7 mouse cellular contexts compared by ENCODE assay signal in genomic region chr2:131561344-131561870, GRCm38 (mm10). TPM values are rescaled to one million over a fixed set of nuclear protein-coding genes. Genes with fewer than 3 reads are reported as not detected.
DNase-seq lines count a peak whose midpoint lies in the region; ATAC-seq and TF ChIP-seq lines count a peak whose summit lies in the region.

No protein-coding gene starts in this region.

- peak overlapping the region; percentile 73 for H3K4me2 ChIP-seq in lung, embryonic 14.5 days
- H3K4me2 ChIP-seq in intestine, embryonic 15.5 days (replicated peaks) = peak overlapping the region; percentile 90
- peak overlapping the region; percentile 89 for H3K4me2 ChIP-seq in neural tube, embryonic 15.5 days

- peaks cover 66% of the 10 kb centered on the region for H3K27me3 ChIP-seq in lung, embryonic 14.5 days (ENCODE audit: insufficient read depth, low read length)
- peaks cover 94% of the 10 kb centered on the region for H3K27me3 ChIP-seq in forebrain, embryonic 10.5 days (ENCODE audit: poor library complexity, severe bottlenecking)
- H3K27me3 ChIP-seq in intestine, embryonic 15.5 days (replicated peaks) = peaks cover 68% of the 10 kb centered on the region
- peaks cover 82% of the 10 kb centered on the region for H3K27me3 ChIP-seq in neural tube, embryonic 15.5 days (replicated peaks)

- peak overlapping the region; percentile 46 for H3K4me3 ChIP-seq in lung, embryonic 14.5 days (ENCODE audit: low read depth, low read length)
- H3K4me3 ChIP-seq in forebrain, embryonic 10.5 days = peak overlapping the region; percentile 61
- peak overlapping the region; percentile 42 for H3K4me3 ChIP-seq in intestine, embryonic 15.5 days (replicated peaks)
- peak overlapping the region; percentile 47 for H3K4me3 ChIP-seq in neural tube, embryonic 15.5 days (replicated peaks)

- DNase-seq in lung, embryonic 14.5 days = no peak
- no peak for DNase-seq in lung, postnatal 14 days
- DNase-seq in forebrain, embryonic 10.5 days (ENCODE audit: extremely low spot score, low spot score) = peak; percentile 23
- DNase-seq in ovary, postnatal 10 days (ENCODE audit: low spot score) = no peak
- DNase-seq in T-cell, adult 2 months (ENCODE audit: low spot score) = no peak

- no peaks in the 10 kb centered on the region for H3K36me3 ChIP-seq in lung, embryonic 14.5 days (ENCODE audit: insufficient read depth)
- no peaks in the 10 kb centered on the region for H3K36me3 ChIP-seq in forebrain, embryonic 10.5 days (replicated peaks)
- no peaks in the 10 kb centered on the region for H3K36me3 ChIP-seq in intestine, embryonic 15.5 days
- H3K36me3 ChIP-seq in neural tube, embryonic 15.5 days = no peaks in the 10 kb centered on the region

- TF ChIP-seq CTCF in lung, embryonic 14.5 days (IDR thresholded peaks at IDR 0.05; ENCODE audit: low read depth) = no peak

- no peak for ATAC-seq in lung, embryonic 14.5 days (ENCODE audit: insufficient read depth)
- ATAC-seq in intestine, embryonic 15.5 days = no peak
- ATAC-seq in neural tube, embryonic 15.5 days (ENCODE audit: low FRiP score) = no peak

- H3K9ac ChIP-seq in lung, embryonic 14.5 days = peak overlapping the region; percentile 50
- H3K9ac ChIP-seq in intestine, embryonic 15.5 days = no peak overlapping the region
- no peak overlapping the region for H3K9ac ChIP-seq in neural tube, embryonic 15.5 days (replicated peaks)

- H3K27ac ChIP-seq in lung, embryonic 14.5 days (ENCODE audit: low read depth) = no peak overlapping the region
- no peak overlapping the region for H3K27ac ChIP-seq in forebrain, embryonic 10.5 days
- H3K27ac ChIP-seq in intestine, embryonic 15.5 days = no peak overlapping the region
- no peak overlapping the region for H3K27ac ChIP-seq in neural tube, embryonic 15.5 days (replicated peaks)

- H3K9me3 ChIP-seq in lung, embryonic 14.5 days (ENCODE audit: low read depth, low read length) = no peaks in the 10 kb centered on the region
- no peaks in the 10 kb centered on the region for H3K9me3 ChIP-seq in forebrain, embryonic 10.5 days
- no peaks in the 10 kb centered on the region for H3K9me3 ChIP-seq in intestine, embryonic 15.5 days
- no peaks in the 10 kb centered on the region for H3K9me3 ChIP-seq in neural tube, embryonic 15.5 days (replicated peaks)

- no peaks in the 10 kb centered on the region for H3K4me1 ChIP-seq in lung, embryonic 14.5 days (ENCODE audit: insufficient read depth)
- peaks cover 24% of the 10 kb centered on the region for H3K4me1 ChIP-seq in forebrain, embryonic 10.5 days
- H3K4me1 ChIP-seq in intestine, embryonic 15.5 days (replicated peaks) = peaks cover 24% of the 10 kb centered on the region
- peaks cover 25% of the 10 kb centered on the region for H3K4me1 ChIP-seq in neural tube, embryonic 15.5 days

- 4% methylated on average over 33 of the region's 33 CpGs for WGBS in lung, embryonic 14.5 days
- WGBS in forebrain, embryonic 10.5 days = 3% methylated on average over 33 of the region's 33 CpGs
- 6% methylated on average over 33 of the region's 33 CpGs for WGBS in intestine, embryonic 15.5 days
- 4% methylated on average over 33 of the region's 33 CpGs for WGBS in neural tube, embryonic 15.5 days

RNA-seq across cellular contexts. Expression of gene Adra1d, which starts 0.7 kb away (rescaled TPM):
- 2.0 and 2.7 TPM in 2 replicates for polyA plus RNA-seq in lung, embryonic 14.5 days (2014; fragmentation: Nextera tagmentation; extraction: Ambion mirVana)
- polyA plus RNA-seq in forebrain, embryonic 10.5 days (2016; fragmentation: Nextera tagmentation; extraction: Ambion mirVana) = 0.19 TPM in 1 of 2 replicates, not detected in the other
- polyA plus RNA-seq in intestine, embryonic 15.5 days (2015; fragmentation: Nextera tagmentation; extraction: Ambion mirVana) = 0.45 and 0.56 TPM in 2 replicates
- 0.83 and 0.92 TPM in 2 replicates for polyA plus RNA-seq in neural tube, embryonic 15.5 days (2015; fragmentation: Nextera tagmentation; extraction: Ambion mirVana)
